Mouse (Mus musculus) urinary bladder, postnatal 14 days (tissue): ENCODE measurements around the gene Idi1.
"Not testable (repeated sequence)": the region's sequence is repeated elsewhere in the genome, so short reads cannot be mapped to it uniquely, and the experiment has no call there.

Experiments
- DNase-seq: peaks from one replicate; pipeline ENCODE4 v3.0.0; 2021; ENCODE audit warnings: low spot score

The Idi1 gene

GRCm38 (mm10) chr13:8888603-8889002 lies 3.3 kb downstream of the Idi1 start:
- no peak for DNase-seq

- DNase-seq = not testable (repeated sequence)
Observed at GRCm38 (mm10) chr13:8905986-8906385, 20.7 kb downstream of the Idi1 start.

GRCm38 (mm10) chr13:8913890-8914289 lies 28.6 kb downstream of the Idi1 start:
- DNase-seq = not testable (repeated sequence)

GRCm38 (mm10) chr13:8933499-8933898 lies 48.2 kb downstream of the Idi1 start:
- DNase-seq = no peak

- not testable (repeated sequence) for DNase-seq
Observed at GRCm38 (mm10) chr13:8937611-8938140, 52.4 kb downstream of the Idi1 start.

- DNase-seq = not testable (repeated sequence)
Observed at GRCm38 (mm10) chr13:8941110-8941509, 55.8 kb downstream of the Idi1 start.

- DNase-seq = not testable (repeated sequence)
Observed at GRCm38 (mm10) chr13:8941701-8942100, 56.4 kb downstream of the Idi1 start.
